8 mouse cellular contexts compared by ENCODE assay signal in genomic region chr2:157077641-157078058, GRCm38 (mm10). TPM values are rescaled to one million over a fixed set of nuclear protein-coding genes. Genes with fewer than 3 reads are reported as not detected.
DNase-seq lines count a peak whose midpoint lies in the region; ATAC-seq and TF ChIP-seq lines count a peak whose summit lies in the region.

No protein-coding gene starts in this region.

- peaks cover 16% of the 10 kb centered on the region for H3K27me3 ChIP-seq in spleen, adult 2 months (ENCODE audit: control insufficient read depth, insufficient read depth, low read length)
- no peaks in the 10 kb centered on the region for H3K27me3 ChIP-seq in embryonic facial prominence, embryonic 12.5 days
- peaks cover 6% of the 10 kb centered on the region; the same call in 1 of the 2 replicates for H3K27me3 ChIP-seq in heart, embryonic 10.5 days (ENCODE audit: insufficient read depth, poor library complexity, severe bottlenecking)
- H3K27me3 ChIP-seq in limb, embryonic 15.5 days, result no peaks in the 10 kb centered on the region
- no peaks in the 10 kb centered on the region for H3K27me3 ChIP-seq in midbrain, embryonic 12.5 days
- H3K27me3 ChIP-seq in small intestine, adult 2 months (ENCODE audit: control insufficient read depth, insufficient read depth, low read length), result peaks cover 22% of the 10 kb centered on the region

- H3K4me2 ChIP-seq in embryonic facial prominence, embryonic 12.5 days (replicated peaks), result peak overlapping the region; percentile 89
- peak overlapping the region; percentile 81 for H3K4me2 ChIP-seq in limb, embryonic 15.5 days
- peak overlapping the region; percentile 99 for H3K4me2 ChIP-seq in midbrain, embryonic 12.5 days (replicated peaks)

- no peaks in the 10 kb centered on the region for H3K36me3 ChIP-seq in spleen, adult 2 months (ENCODE audit: control insufficient read depth, insufficient read depth, low read length)
- peaks cover 10% of the 10 kb centered on the region for H3K36me3 ChIP-seq in embryonic facial prominence, embryonic 12.5 days
- H3K36me3 ChIP-seq in heart, embryonic 10.5 days, result peaks cover 19% of the 10 kb centered on the region
- peaks cover 11% of the 10 kb centered on the region; the same call in 1 of the 2 replicates for H3K36me3 ChIP-seq in limb, embryonic 15.5 days
- H3K36me3 ChIP-seq in midbrain, embryonic 12.5 days, result peaks cover 9% of the 10 kb centered on the region
- no peaks in the 10 kb centered on the region for H3K36me3 ChIP-seq in small intestine, adult 2 months (ENCODE audit: control insufficient read depth, insufficient read depth, low read length)

- H3K4me1 ChIP-seq in spleen, adult 2 months (ENCODE audit: control insufficient read depth, insufficient read depth, insufficient read length), result peaks cover 8% of the 10 kb centered on the region; the same call in 1 of the 2 replicates
- H3K4me1 ChIP-seq in embryonic facial prominence, embryonic 12.5 days, result peaks cover 54% of the 10 kb centered on the region
- peaks cover 85% of the 10 kb centered on the region for H3K4me1 ChIP-seq in heart, embryonic 10.5 days
- H3K4me1 ChIP-seq in limb, embryonic 15.5 days, result peaks cover 55% of the 10 kb centered on the region
- H3K4me1 ChIP-seq in midbrain, embryonic 12.5 days, result peaks cover 63% of the 10 kb centered on the region
- peaks cover 19% of the 10 kb centered on the region for H3K4me1 ChIP-seq in small intestine, adult 2 months (ENCODE audit: control insufficient read depth, insufficient read depth, insufficient read length, low read length)

- ATAC-seq in embryonic facial prominence, embryonic 12.5 days (ENCODE audit: insufficient number of reproducible peaks, insufficient read depth, low FRiP score, low TSS enrichment), result no peak
- no peak for ATAC-seq in limb, embryonic 15.5 days (ENCODE audit: insufficient number of reproducible peaks, low FRiP score, low TSS enrichment, low read depth)
- no peak for ATAC-seq in midbrain, embryonic 12.5 days (ENCODE audit: low FRiP score, low read depth)

- H3K9ac ChIP-seq in embryonic facial prominence, embryonic 12.5 days, result peak overlapping the region; percentile 98
- peak overlapping the region; percentile 93 for H3K9ac ChIP-seq in limb, embryonic 15.5 days
- H3K9ac ChIP-seq in midbrain, embryonic 12.5 days (replicated peaks), result peak overlapping the region; percentile 99

- WGBS in spleen, adult 2 months, result 23% methylated on average over 15 of the region's 15 CpGs
- under 1% methylated on average over 15 of the region's 15 CpGs for WGBS in embryonic facial prominence, embryonic 12.5 days
- 3% methylated on average over 15 of the region's 15 CpGs for WGBS in heart, embryonic 10.5 days
- 2% methylated on average over 15 of the region's 15 CpGs for WGBS in limb, embryonic 15.5 days
- under 1% methylated on average over 15 of the region's 15 CpGs for WGBS in midbrain, embryonic 12.5 days
- WGBS in small intestine, adult 2 months, result 11% methylated on average over 15 of the region's 15 CpGs

- H3K4me3 ChIP-seq in spleen, adult 2 months (ENCODE audit: extremely low read depth, insufficient read depth, insufficient read length), result peak overlapping the region; percentile 53; the same call in 1 of the 2 replicates
- peak overlapping the region; percentile 96 for H3K4me3 ChIP-seq in embryonic facial prominence, embryonic 12.5 days
- peak overlapping the region; percentile 96 for H3K4me3 ChIP-seq in heart, embryonic 10.5 days
- peak overlapping the region; percentile 92 for H3K4me3 ChIP-seq in limb, embryonic 15.5 days
- peak overlapping the region; percentile 73 for H3K4me3 ChIP-seq in midbrain, embryonic 12.5 days
- H3K4me3 ChIP-seq in small intestine, adult 2 months (ENCODE audit: low read depth, low read length), result peak overlapping the region; percentile 74

- H3K27ac ChIP-seq in spleen, adult 2 months (ENCODE audit: insufficient read depth, low read length), result 0 out of 2 replicates have a peak overlapping the region, but pooled peaks have one; percentile 22
- H3K27ac ChIP-seq in embryonic facial prominence, embryonic 12.5 days, result peak overlapping the region; percentile 98
- peak overlapping the region; percentile 95 for H3K27ac ChIP-seq in heart, embryonic 10.5 days
- H3K27ac ChIP-seq in limb, embryonic 15.5 days, result peak overlapping the region; percentile 97
- H3K27ac ChIP-seq in midbrain, embryonic 12.5 days (replicated peaks), result peak overlapping the region; percentile 97
- peak overlapping the region; percentile 46 for H3K27ac ChIP-seq in small intestine, adult 2 months (ENCODE audit: insufficient read depth, low read depth, low read length)

- no peak for TF ChIP-seq POLR2A in spleen, adult 2 months (IDR thresholded peaks at IDR 0.05; ENCODE audit: low read depth, low read length)
- TF ChIP-seq POLR2A in small intestine, adult 2 months (IDR thresholded peaks at IDR 0.05; ENCODE audit: low read depth, low read length), result no peak; the same call in 1 of the 2 replicates

- H3K9me3 ChIP-seq in embryonic facial prominence, embryonic 12.5 days, result no peaks in the 10 kb centered on the region
- no peaks in the 10 kb centered on the region for H3K9me3 ChIP-seq in heart, embryonic 10.5 days
- no peaks in the 10 kb centered on the region for H3K9me3 ChIP-seq in limb, embryonic 15.5 days
- no peaks in the 10 kb centered on the region for H3K9me3 ChIP-seq in midbrain, embryonic 12.5 days

- DNase-seq in spleen, adult 2 months (ENCODE audit: low read depth in 1 of 2, low spot score in 2 of 2), result no peak
- DNase-seq in spleen, postnatal 14 days (ENCODE audit: low spot score in 2 of 2), result no peak
- peak; percentile 82 for DNase-seq in heart, embryonic 10.5 days (ENCODE audit: low spot score)
- peak; percentile 88 for DNase-seq in kidney, adult 9 months

- TF ChIP-seq CTCF in spleen, adult 2 months (IDR thresholded peaks at IDR 0.05; ENCODE audit: extremely low read depth, insufficient read depth, insufficient read length, insufficient replicate concordance), result no peak
- TF ChIP-seq CTCF in small intestine, adult 2 months (IDR thresholded peaks at IDR 0.05; ENCODE audit: extremely low read depth, insufficient read length, insufficient replicate concordance, low read depth, low read length), result no peak

RNA-seq across cellular contexts. Expression of gene Soga1, which starts 1.4 kb away (rescaled TPM):
- polyA plus RNA-seq in spleen, adult 2 months (2012; rRNA removed), result 5.3 and 5.4 TPM in 2 replicates
- 5.7 and 7.8 TPM in 2 replicates for polyA plus RNA-seq in embryonic facial prominence, embryonic 12.5 days (2016; fragmentation: Nextera tagmentation; extraction: Ambion mirVana)
- polyA plus RNA-seq in heart, embryonic 10.5 days (2016; fragmentation: Nextera tagmentation; extraction: Ambion mirVana), result 2.2 and 3.9 TPM in 2 replicates
- polyA plus RNA-seq in limb, embryonic 15.5 days (2015; fragmentation: Nextera tagmentation; extraction: Ambion mirVana), result 2.3 and 2.9 TPM in 2 replicates
- 6.9 and 7.3 TPM in 2 replicates for polyA plus RNA-seq in midbrain, embryonic 12.5 days (2016; fragmentation: Nextera tagmentation; extraction: Ambion mirVana)
- polyA plus RNA-seq in small intestine, adult 2 months (2012; rRNA removed), result 4.6 and 6.3 TPM in 2 replicates

RNA-seq across cellular contexts. Expression of gene Tldc2, which starts 9.2 kb away (rescaled TPM):
- not detected in 2 replicates for polyA plus RNA-seq in spleen, adult 2 months (2012; rRNA removed)
- not detected in 2 replicates for polyA plus RNA-seq in embryonic facial prominence, embryonic 12.5 days (2016; fragmentation: Nextera tagmentation; extraction: Ambion mirVana)
- not detected in 2 replicates for polyA plus RNA-seq in heart, embryonic 10.5 days (2016; fragmentation: Nextera tagmentation; extraction: Ambion mirVana)
- polyA plus RNA-seq in limb, embryonic 15.5 days (2015; fragmentation: Nextera tagmentation; extraction: Ambion mirVana), result not detected in 2 replicates
- not detected in 2 replicates for polyA plus RNA-seq in midbrain, embryonic 12.5 days (2016; fragmentation: Nextera tagmentation; extraction: Ambion mirVana)
- polyA plus RNA-seq in small intestine, adult 2 months (2012; rRNA removed), result 8.8 and 12.4 TPM in 2 replicates

RNA-seq across cellular contexts. Expression of gene Samhd1, which starts 57.4 kb away (rescaled TPM):
- polyA plus RNA-seq in spleen, adult 2 months (2012; rRNA removed), result 120 and 145 TPM in 2 replicates
- polyA plus RNA-seq in embryonic facial prominence, embryonic 12.5 days (2016; fragmentation: Nextera tagmentation; extraction: Ambion mirVana), result 25.2 and 26.9 TPM in 2 replicates
- polyA plus RNA-seq in heart, embryonic 10.5 days (2016; fragmentation: Nextera tagmentation; extraction: Ambion mirVana), result 20.3 and 26.6 TPM in 2 replicates
- polyA plus RNA-seq in limb, embryonic 15.5 days (2015; fragmentation: Nextera tagmentation; extraction: Ambion mirVana), result 21.4 and 24.1 TPM in 2 replicates
- polyA plus RNA-seq in midbrain, embryonic 12.5 days (2016; fragmentation: Nextera tagmentation; extraction: Ambion mirVana), result 17.1 and 20.6 TPM in 2 replicates
- 18.9 and 47.7 TPM in 2 replicates for polyA plus RNA-seq in small intestine, adult 2 months (2012; rRNA removed)

Comparison
In these comparisons a context has a peak if more than half of its experiments do, and no peak if none do; other contexts are left out.
1. DNase-seq: peak in heart, embryonic 10.5 days (single experiment) and kidney, adult 9 months (single experiment); none in spleen, adult 2 months (0 of 2) and spleen, postnatal 14 days (0 of 2).
2. H3K27ac ChIP-seq: peak in every context shown above with its lines; median percentile 98 in embryonic facial prominence, embryonic 12.5 days; 97 in limb, embryonic 15.5 days; 97 in midbrain, embryonic 12.5 days; 95 in heart, embryonic 10.5 days; 46 in small intestine, adult 2 months; 22 in spleen, adult 2 months.
3. Peak in every context shown above with its lines, with median percentiles within 50 percentile points of each other: H3K4me3 ChIP-seq, H3K4me2 ChIP-seq and H3K9ac ChIP-seq.